Mouse (Mus musculus) mouse embryonic stem cell (cell line): Measurements from ENCODE around the gene Rtn3.
"Not testable (repeated sequence)": the region's sequence is repeated elsewhere in the genome, so short reads cannot be mapped to it uniquely, and the experiment has no call there.

ENCODE experiments used
- in situ Hi-C, 2 experiments: fragments of 300-500 bp; cut with MboI; formaldehyde crosslinking; loops; 1 replicate in 1 of 2; 3 replicates in 1 of 2; pipeline ENCODE4 v1.14.3; 2019 to 2020; ENCODE audit warnings: low sequenced_read_pairs in 2 of 2, low pct_unique_long_range_greater_than_20kb in 1 of 2, mixed read lengths in 1 of 2; ENCODE audit not compliant: unreplicated experiment in 1 of 2

Gene Rtn3

GRCm38 (mm10) chr19:7482599-7483511, at the start of gene Rtn3:
Gene Rtn3 (minus strand): TSS chr19:7483281.
- in situ Hi-C loops, result no loop called here

GRCm38 (mm10) chr19:7531906-7532305, 48.8 kb upstream of the Rtn3 start:
- in situ Hi-C loops, result loop anchor here (5.0 to 10.0 kb wide), 2 partner anchors 65 to 73 kb away; partner anchors contain the start of gene Lgals12 (in 1 of the 2)

GRCm38 (mm10) chr19:7528639-7529428, 45.8 kb upstream of the Rtn3 start:
- in situ Hi-C loops, result no loop called here

- in situ Hi-C loops, result no loop called here
These were observed 41.8 kb upstream of the Rtn3 start for GRCm38 (mm10) chr19:7524879-7525278.

GRCm38 (mm10) chr19:7523781-7524180, 40.7 kb upstream of the Rtn3 start:
- in situ Hi-C loops, result no loop called here

GRCm38 (mm10) chr19:7523292-7523691, 40.2 kb upstream of the Rtn3 start:
- in situ Hi-C loops, result no loop called here

- in situ Hi-C loops, result no loop called here
These were observed 39.8 kb upstream of the Rtn3 start for GRCm38 (mm10) chr19:7522856-7523255.

- in situ Hi-C loops, result no loop called here
These were observed 38.5 kb upstream of the Rtn3 start for GRCm38 (mm10) chr19:7521619-7522018.

- in situ Hi-C loops, result no loop called here
These were observed 33.4 kb upstream of the Rtn3 start for GRCm38 (mm10) chr19:7516437-7516836.

- in situ Hi-C loops, result no loop called here
These were observed 24.9 kb upstream of the Rtn3 start for GRCm38 (mm10) chr19:7508026-7508425.

- in situ Hi-C loops, result no loop called here
These were observed 23.2 kb upstream of the Rtn3 start for GRCm38 (mm10) chr19:7506321-7506720.

- in situ Hi-C loops, result no loop called here
These were observed 19.4 kb upstream of the Rtn3 start for GRCm38 (mm10) chr19:7502432-7502831.

- in situ Hi-C loops, result no loop called here
These were observed 17.6 kb upstream of the Rtn3 start for GRCm38 (mm10) chr19:7500701-7501100.

- in situ Hi-C loops, result no loop called here
These were observed 15.7 kb upstream of the Rtn3 start for GRCm38 (mm10) chr19:7498816-7499215.

- in situ Hi-C loops, result not testable (repeated sequence)
These were observed 13.0 kb upstream of the Rtn3 start for GRCm38 (mm10) chr19:7496070-7496469.

GRCm38 (mm10) chr19:7495221-7496038, 12.3 kb upstream of the Rtn3 start:
- in situ Hi-C loops, result no loop called here

GRCm38 (mm10) chr19:7494187-7495015, 11.3 kb upstream of the Rtn3 start:
- in situ Hi-C loops, result no loop called here
